Mouse (Mus musculus): ENCODE measurements around the gene Wdr20rt. TPM values are rescaled to one million over a fixed set of nuclear protein-coding genes. Genes with fewer than 3 reads are reported as not detected.

The Wdr20rt gene
- polyA plus RNA-seq, 1 experiment from 2014 or later: not detected

Other genes starting within 250 kb of the Wdr20rt start
- 47.6 and 51.0 TPM in 2 replicates for gene Prpf39, start 189.2 kb upstream of the Wdr20rt start, polyA plus RNA-seq (2015; fragmentation: Nextera tagmentation; extraction: Ambion mirVana)
- gene Fkbp3, start 151.5 kb upstream of the Wdr20rt start, polyA plus RNA-seq (2015; fragmentation: Nextera tagmentation; extraction: Ambion mirVana): 229 and 327 TPM in 2 replicates
- gene Fancm, start 149.9 kb upstream of the Wdr20rt start, polyA plus RNA-seq (2015; fragmentation: Nextera tagmentation; extraction: Ambion mirVana): 4.3 and 4.4 TPM in 2 replicates
- gene Mis18bp1, start 52.9 kb upstream of the Wdr20rt start, polyA plus RNA-seq (2015; fragmentation: Nextera tagmentation; extraction: Ambion mirVana): 39.7 and 42.1 TPM in 2 replicates